Mouse (Mus musculus): ENCODE measurements around the gene Shld1.

Gene Shld1

GRCm38 (mm10) chr2:132725376-132725905, 38.7 kb downstream of the Shld1 start:
- DNase-seq, result no peak

GRCm38 (mm10) chr2:132726156-132726555, 39.4 kb downstream of the Shld1 start:
- DNase-seq, result no peak

- no peak for DNase-seq
These were observed 46.2 kb downstream of the Shld1 start for GRCm38 (mm10) chr2:132732940-132733339.

- no peak for DNase-seq
These were observed 47.2 kb downstream of the Shld1 start for GRCm38 (mm10) chr2:132733603-132734573.

- peak; percentile 80 to 82 for DNase-seq
These were observed 52.2 kb downstream of the Shld1 start for GRCm38 (mm10) chr2:132738816-132739432.

- no peak for DNase-seq
These were observed 55.2 kb downstream of the Shld1 start for GRCm38 (mm10) chr2:132741862-132742347.

GRCm38 (mm10) chr2:132744866-132745265, 58.1 kb downstream of the Shld1 start:
- peak; percentile 67 to 77 for DNase-seq

GRCm38 (mm10) chr2:132746108-132746507, 59.4 kb downstream of the Shld1 start:
- no peak for DNase-seq

GRCm38 (mm10) chr2:132750726-132751125, 64.0 kb downstream of the Shld1 start:
- DNase-seq, result peak; percentile 46 to 74

- peak; percentile 84 to 92 for DNase-seq
These were observed 64.7 kb downstream of the Shld1 start for GRCm38 (mm10) chr2:132751141-132752066.

GRCm38 (mm10) chr2:132752398-132752797, 65.7 kb downstream of the Shld1 start:
- DNase-seq, result peak; percentile 36 to 53

- peak; percentile 56 to 69 for DNase-seq
These were observed 66.4 kb downstream of the Shld1 start for GRCm38 (mm10) chr2:132753137-132753536.

- DNase-seq, result no peak
These were observed 71.2 kb downstream of the Shld1 start for GRCm38 (mm10) chr2:132757911-132758310.

- DNase-seq, result no peak
These were observed 84.1 kb downstream of the Shld1 start for GRCm38 (mm10) chr2:132770822-132771221.

GRCm38 (mm10) chr2:132780978-132781377, 94.2 kb downstream of the Shld1 start, which contains the start of gene Chgb:
Gene Chgb, plus strand, starts transcription at chr2:132781278.
- no peak for DNase-seq

- peak; percentile 85 to 92 for DNase-seq
These were observed 94.8 kb downstream of the Shld1 start for GRCm38 (mm10) chr2:132781439-132782068.

GRCm38 (mm10) chr2:132784039-132784438, 97.3 kb downstream of the Shld1 start:
- DNase-seq, result peak; percentile 67 to 82

- peak; percentile 84 to 88 for DNase-seq
These were observed 106.9 kb downstream of the Shld1 start for GRCm38 (mm10) chr2:132793441-132794203.

- DNase-seq, result peak; percentile 54 to 58
These were observed 107.5 kb downstream of the Shld1 start for GRCm38 (mm10) chr2:132794204-132794586.

Data from cerebellum, postnatal 14 days (tissue).